In the genomic region with DNA sequence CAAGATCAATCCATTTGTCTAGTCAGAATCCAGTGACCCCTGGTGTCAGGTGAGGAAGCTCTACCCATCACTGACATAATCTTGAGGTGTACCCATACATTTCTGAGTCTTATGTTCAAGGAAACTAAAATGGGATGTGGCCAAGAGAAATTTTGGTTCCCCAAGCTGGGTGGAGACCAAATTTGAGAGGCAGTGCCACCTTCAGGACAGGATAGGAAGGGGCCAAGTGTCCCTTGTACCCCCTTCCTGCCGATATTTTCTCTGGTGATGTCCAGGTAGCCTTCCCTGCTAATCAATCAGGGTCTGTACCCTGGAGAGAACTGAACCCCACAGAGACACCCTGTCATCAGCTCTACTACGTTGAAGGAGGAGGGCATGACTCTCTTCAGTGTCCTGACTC, we compare ENCODE assay signal across 22 mouse cellular contexts. TPM values are rescaled to one million over a fixed set of nuclear protein-coding genes. Genes with fewer than 3 reads are reported as not detected.
DNase-seq lines count a peak whose midpoint lies in the region; ATAC-seq and TF ChIP-seq lines count a peak whose summit lies in the region.
"Had no signal": no experiment of that assay in that cellular context is flagged by ENCODE, and none has a peak within 500 bp of the region (broad histone marks: within the 10 kb centered on the region; RNA-seq: fewer than 3 reads in every experiment).

No protein-coding gene starts in this region.

- peak; percentile 26 for TF ChIP-seq CTCF in gastrocnemius, adult 2 months (IDR thresholded peaks at IDR 0.05)
- TF ChIP-seq CTCF in liver, postnatal 0 days (IDR thresholded peaks at IDR 0.05; ENCODE audit: low read depth): peak; percentile 37
- peak; percentile 40 for TF ChIP-seq CTCF in lung, postnatal 0 days (IDR thresholded peaks at IDR 0.05)
- TF ChIP-seq CTCF in stomach, postnatal 0 days (IDR thresholded peaks at IDR 0.05; ENCODE audit: low read depth): peak; percentile 50

- intact Hi-C loops in gastrocnemius, adult 2 months (cut with DNase I): no loop called here

- no peak for TF ChIP-seq EP300 in liver, postnatal 0 days (IDR thresholded peaks at IDR 0.05; ENCODE audit: low read depth)
- TF ChIP-seq EP300 in lung, postnatal 0 days (IDR thresholded peaks at IDR 0.05): no peak
- no peak for TF ChIP-seq EP300 in stomach, postnatal 0 days (optimal IDR thresholded peaks at IDR 0.05)

- H3K4me1 ChIP-seq in liver, postnatal 0 days (ENCODE audit: insufficient read depth): no peaks in the 10 kb centered on the region
- H3K4me1 ChIP-seq in lung, postnatal 0 days (ENCODE audit: insufficient read depth, low read depth, low read length): no peaks in the 10 kb centered on the region
- no peaks in the 10 kb centered on the region for H3K4me1 ChIP-seq in stomach, postnatal 0 days (replicated peaks; ENCODE audit: control insufficient read depth, insufficient read depth)
- H3K4me1 ChIP-seq: embryonic facial prominence, embryonic 15.5 days; heart, embryonic 10.5 days; hindbrain, embryonic 13.5 days; limb, embryonic 10.5 days; midbrain, embryonic 13.5 days had no signal

- H3K27me3 ChIP-seq in liver, postnatal 0 days (ENCODE audit: insufficient read depth, low read length): no peaks in the 10 kb centered on the region
- no peaks in the 10 kb centered on the region for H3K27me3 ChIP-seq in lung, postnatal 0 days (replicated peaks; ENCODE audit: insufficient read depth, low read length)
- no peaks in the 10 kb centered on the region for H3K27me3 ChIP-seq in stomach, postnatal 0 days (ENCODE audit: control insufficient read depth, insufficient read depth, low read length)
- H3K27me3 ChIP-seq: embryonic facial prominence, embryonic 15.5 days; hindbrain, embryonic 13.5 days; midbrain, embryonic 13.5 days had no signal

- no peak overlapping the region for H3K27ac ChIP-seq in gastrocnemius, adult 2 months
- H3K27ac ChIP-seq in liver, postnatal 0 days (ENCODE audit: low read depth): no peak overlapping the region
- no peak overlapping the region for H3K27ac ChIP-seq in lung, postnatal 0 days (ENCODE audit: low read length)
- H3K27ac ChIP-seq in stomach, postnatal 0 days (replicated peaks): no peak overlapping the region
- H3K27ac ChIP-seq: embryonic facial prominence, embryonic 15.5 days; heart, embryonic 10.5 days; hindbrain, embryonic 13.5 days; limb, embryonic 10.5 days; liver, embryonic 14.5 days; midbrain, embryonic 13.5 days had no signal

- no peak for ATAC-seq in liver, postnatal 0 days
- no peak for ATAC-seq in lung, postnatal 0 days
- ATAC-seq in stomach, postnatal 0 days (ENCODE audit: low FRiP score, low TSS enrichment): no peak
- ATAC-seq: midbrain, embryonic 13.5 days had no signal

- no peak overlapping the region for H3K4me3 ChIP-seq in gastrocnemius, adult 2 months
- H3K4me3 ChIP-seq in liver, postnatal 0 days (ENCODE audit: low read depth, low read length): no peak overlapping the region
- H3K4me3 ChIP-seq in lung, postnatal 0 days (ENCODE audit: low read depth, low read length): no peak overlapping the region
- H3K4me3 ChIP-seq in stomach, postnatal 0 days (ENCODE audit: low read depth, low read length): no peak overlapping the region
- H3K4me3 ChIP-seq: embryonic facial prominence, embryonic 15.5 days; heart, embryonic 10.5 days; hindbrain, embryonic 13.5 days; limb, embryonic 10.5 days; midbrain, embryonic 13.5 days; myocyte had no signal

- 32% methylated on average over 2 of the region's 2 CpGs for WGBS in liver, postnatal 0 days (ENCODE audit: insufficient replicate concordance)
- 36% methylated on average over 2 of the region's 2 CpGs for WGBS in lung, postnatal 0 days
- 27% methylated on average over 2 of the region's 2 CpGs for WGBS in stomach, postnatal 0 days

- no peak overlapping the region for H3K9ac ChIP-seq in liver, postnatal 0 days (replicated peaks)
- no peak overlapping the region for H3K9ac ChIP-seq in lung, postnatal 0 days (replicated peaks; ENCODE audit: low read depth)
- no peak overlapping the region for H3K9ac ChIP-seq in stomach, postnatal 0 days (ENCODE audit: low read length)
- H3K9ac ChIP-seq: embryonic facial prominence, embryonic 15.5 days; hindbrain, embryonic 13.5 days; liver, embryonic 14.5 days; midbrain, embryonic 13.5 days had no signal

- DNase-seq in gastrocnemius, adult 2 months: no peak
- no peak for DNase-seq in gastrocnemius, adult 8-10 months (ENCODE audit: low spot score in 2 of 2)
- no peak for DNase-seq in liver, postnatal 0 days
- no peak for DNase-seq in liver
- peak; percentile 11 for DNase-seq in lung, postnatal 0 days (ENCODE audit: low spot score)
- no peak for DNase-seq in stomach, postnatal 0 days (ENCODE audit: low spot score)
- DNase-seq in right cerebral cortex, postnatal 36 days (ENCODE audit: low spot score in 2 of 2): no peak
- DNase-seq: cerebellum, postnatal 10 days; embryo, embryonic 11 days; gastrocnemius, postnatal 36 days; heart, postnatal 14 days; kidney, adult 11 months; thymus, postnatal 25 days had no signal

- no peaks in the 10 kb centered on the region for H3K36me3 ChIP-seq in liver, postnatal 0 days (replicated peaks; ENCODE audit: insufficient read depth, low read length)
- no peaks in the 10 kb centered on the region for H3K36me3 ChIP-seq in lung, postnatal 0 days (ENCODE audit: insufficient read depth, low read length)
- no peaks in the 10 kb centered on the region for H3K36me3 ChIP-seq in stomach, postnatal 0 days (ENCODE audit: control insufficient read depth, insufficient read depth, low read length)
- H3K36me3 ChIP-seq: embryonic facial prominence, embryonic 15.5 days; heart, embryonic 10.5 days; hindbrain, embryonic 13.5 days; limb, embryonic 10.5 days; midbrain, embryonic 13.5 days had no signal

- no peak overlapping the region for H3K4me2 ChIP-seq in liver, postnatal 0 days (ENCODE audit: low read depth, low read length)
- no peak overlapping the region for H3K4me2 ChIP-seq in lung, postnatal 0 days (replicated peaks; ENCODE audit: low read depth, low read length)
- no peak overlapping the region for H3K4me2 ChIP-seq in stomach, postnatal 0 days (replicated peaks; ENCODE audit: low read depth)
- H3K4me2 ChIP-seq: embryonic facial prominence, embryonic 15.5 days; hindbrain, embryonic 13.5 days; midbrain, embryonic 13.5 days had no signal

- no peaks in the 10 kb centered on the region for H3K9me3 ChIP-seq in liver, postnatal 0 days (ENCODE audit: low read length)
- H3K9me3 ChIP-seq in lung, postnatal 0 days (ENCODE audit: low read length): no peaks in the 10 kb centered on the region
- no peaks in the 10 kb centered on the region for H3K9me3 ChIP-seq in stomach, postnatal 0 days (ENCODE audit: control insufficient read depth, low read length)
- H3K9me3 ChIP-seq: embryonic facial prominence, embryonic 15.5 days; heart, embryonic 10.5 days; limb, embryonic 10.5 days had no signal

RNA-seq across cellular contexts. Expression of gene Lilra5, which starts 28.9 kb away (rescaled TPM):
- total RNA-seq in gastrocnemius, adult 2 months (2021): under 1 TPM in 1 of 2 experiments, not detected in 1; 0.14 TPM
- total RNA-seq in gastrocnemius, adult 8-10 months (2022): not detected
- 1.9 and 2.2 TPM in 2 replicates for polyA plus RNA-seq in liver, postnatal 0 days (2015; fragmentation: Nextera tagmentation; extraction: Ambion mirVana)
- polyA plus RNA-seq in lung, postnatal 0 days (2015; fragmentation: Nextera tagmentation; extraction: Ambion mirVana): 1.1 and 1.5 TPM in 2 replicates
- polyA plus RNA-seq in stomach, postnatal 0 days (2015; fragmentation: Nextera tagmentation; extraction: Ambion mirVana): 0.39 and 0.40 TPM in 2 replicates
- total RNA-seq: ES-E14; gastrocnemius, postnatal 36 days had no signal
- polyA plus RNA-seq: embryonic facial prominence, embryonic 15.5 days; forebrain, embryonic 11.5 days; heart, embryonic 10.5 days; hindbrain, embryonic 13.5 days; limb, embryonic 10.5 days; midbrain, embryonic 13.5 days; myocyte had no signal

RNA-seq across cellular contexts. Expression of gene Cdc42ep5, which starts 44.0 kb away (rescaled TPM):
- total RNA-seq in gastrocnemius, adult 2 months (2021): 1 to 10 TPM; 1.4 to 2.0 TPM
- 1 to 10 TPM; 1.5 to 2.2 (median 2.0) TPM for total RNA-seq in gastrocnemius, adult 8-10 months (2022)
- 8.2 and 12.1 TPM in 2 replicates for polyA plus RNA-seq in liver, postnatal 0 days (2015; fragmentation: Nextera tagmentation; extraction: Ambion mirVana)
- 46.7 and 51.1 TPM in 2 replicates for polyA plus RNA-seq in lung, postnatal 0 days (2015; fragmentation: Nextera tagmentation; extraction: Ambion mirVana)
- polyA plus RNA-seq in stomach, postnatal 0 days (2015; fragmentation: Nextera tagmentation; extraction: Ambion mirVana): 119 and 121 TPM in 2 replicates

RNA-seq across cellular contexts. Expression of gene Leng9, which starts 58.5 kb away (rescaled TPM):
- total RNA-seq in gastrocnemius, adult 2 months (2021): 1 to 10 TPM; 2.1 to 2.2 TPM
- 1 to 10 TPM; 1.8 to 2.4 (median 2.1) TPM for total RNA-seq in gastrocnemius, adult 8-10 months (2022)
- polyA plus RNA-seq in liver, postnatal 0 days (2015; fragmentation: Nextera tagmentation; extraction: Ambion mirVana): 2.8 TPM in 2 replicates
- polyA plus RNA-seq in lung, postnatal 0 days (2015; fragmentation: Nextera tagmentation; extraction: Ambion mirVana): 7.6 and 7.7 TPM in 2 replicates
- 7.4 and 8.5 TPM in 2 replicates for polyA plus RNA-seq in stomach, postnatal 0 days (2015; fragmentation: Nextera tagmentation; extraction: Ambion mirVana)
